Mouse (Mus musculus): Measurements from ENCODE around the gene Pik3r6. TPM values are rescaled to one million over a fixed set of nuclear protein-coding genes. Genes with fewer than 3 reads are reported as not detected.
A peak's percentile ranks its signal among the peaks of the same experiment; 100 is the strongest.

Gene Pik3r6
- polyA plus RNA-seq, 1 experiment from 2014 or later: 1.7 TPM

- no peak overlapping the region for H3K4me3 ChIP-seq (replicated peaks)
- no peaks in the 10 kb centered on the region for H3K27me3 ChIP-seq
- peak overlapping the region; percentile 45; the same call in 1 of the 2 replicates for H3K27ac ChIP-seq
- H3K4me2 ChIP-seq: no peak overlapping the region
- no peak overlapping the region for H3K9ac ChIP-seq (replicated peaks)
- 40% methylated on average over 6 of the region's 6 CpGs for WGBS
- no peaks in the 10 kb centered on the region for H3K9me3 ChIP-seq
- no peak for ATAC-seq (ENCODE audit: insufficient number of reproducible peaks, insufficient read depth, low FRiP score, low TSS enrichment, low read depth)
- H3K36me3 ChIP-seq: no peaks in the 10 kb centered on the region
- peaks cover 7% of the 10 kb centered on the region for H3K4me1 ChIP-seq (replicated peaks)
Observed at GRCm38 (mm10) chr11:68580566-68580965, 77.7 kb downstream of the Pik3r6 start.

GRCm38 (mm10) chr11:68583225-68583624 is 80.4 kb downstream of the Pik3r6 start:
- H3K4me3 ChIP-seq (replicated peaks): no peak overlapping the region
- WGBS: 89% methylated on average over 13 of the region's 13 CpGs

GRCm38 (mm10) chr11:68583906-68584480 is 81.2 kb downstream of the Pik3r6 start:
- Histone ChIP-seq H3K9me3 (no peaks in the 10 kb centered on the region), H3K9ac (replicated peaks) (no peak overlapping the region), H3K27ac (no peak overlapping the region), H3K36me3 (no peaks in the 10 kb centered on the region), H3K4me3 (replicated peaks) (no peak overlapping the region), H3K4me1 (replicated peaks) (peaks cover 7% of the 10 kb centered on the region), H3K4me2 (no peak overlapping the region), H3K27me3 (no peaks in the 10 kb centered on the region)
- 85% methylated on average over 8 of the region's 8 CpGs for WGBS
- no peak for ATAC-seq (ENCODE audit: insufficient number of reproducible peaks, insufficient read depth, low FRiP score, low TSS enrichment, low read depth)

More at GRCm38 (mm10) chr11:68583225-68583624, 80.4 kb downstream of the Pik3r6 start:
- no peak overlapping the region for H3K4me2 ChIP-seq
- H3K36me3 ChIP-seq: no peaks in the 10 kb centered on the region
- no peak overlapping the region for H3K27ac ChIP-seq
- H3K9me3 ChIP-seq: no peaks in the 10 kb centered on the region
- H3K27me3 ChIP-seq: no peaks in the 10 kb centered on the region
- H3K4me1 ChIP-seq (replicated peaks): peaks cover 7% of the 10 kb centered on the region
- ATAC-seq (ENCODE audit: insufficient number of reproducible peaks, insufficient read depth, low FRiP score, low TSS enrichment, low read depth): no peak
- no peak overlapping the region for H3K9ac ChIP-seq (replicated peaks)

GRCm38 (mm10) chr11:68585890-68586289 is 83.1 kb downstream of the Pik3r6 start:
- Histone ChIP-seq H3K4me3 (replicated peaks) (no peak overlapping the region), H3K4me1 (replicated peaks) (no peaks in the 10 kb centered on the region), H3K4me2 (no peak overlapping the region), H3K9me3 (no peaks in the 10 kb centered on the region), H3K27me3 (no peaks in the 10 kb centered on the region), H3K27ac (no peak overlapping the region), H3K36me3 (no peaks in the 10 kb centered on the region), H3K9ac (replicated peaks) (no peak overlapping the region)
- peak; percentile 68; the same call in 1 of the 2 replicates for ATAC-seq (ENCODE audit: insufficient number of reproducible peaks, insufficient read depth, low FRiP score, low TSS enrichment, low read depth)
- 7% methylated on average over 3 of the region's 3 CpGs for WGBS

GRCm38 (mm10) chr11:68586721-68587120 is 83.9 kb downstream of the Pik3r6 start, which contains the start of gene Ccdc42:
Gene Ccdc42 (plus strand): TSS chr11:68587021.
- no peak within 1 kb of the TSS for H3K4me3 ChIP-seq (replicated peaks)

GRCm38 (mm10) chr11:68589055-68589809 is 86.4 kb downstream of the Pik3r6 start:
- no peak overlapping the region for H3K4me3 ChIP-seq (replicated peaks)
- no peaks in the 10 kb centered on the region for H3K9me3 ChIP-seq
- H3K36me3 ChIP-seq: no peaks in the 10 kb centered on the region
- H3K4me1 ChIP-seq (replicated peaks): peaks cover 19% of the 10 kb centered on the region
- 69% methylated on average over 8 of the region's 8 CpGs for WGBS
- no peak overlapping the region for H3K9ac ChIP-seq (replicated peaks)
- no peak overlapping the region for H3K27ac ChIP-seq
- no peaks in the 10 kb centered on the region for H3K27me3 ChIP-seq
- no peak for ATAC-seq (ENCODE audit: insufficient number of reproducible peaks, insufficient read depth, low FRiP score, low TSS enrichment, low read depth)
- H3K4me2 ChIP-seq: no peak overlapping the region

More at GRCm38 (mm10) chr11:68586721-68587120, 83.9 kb downstream of the Pik3r6 start, which contains the start of gene Ccdc42:
- Histone ChIP-seq H3K27me3 (no peaks in the 10 kb centered on the region), H3K4me2 (no peak within 1 kb of the TSS), H3K27ac (no peak within 1 kb of the TSS), H3K9me3 (no peaks in the 10 kb centered on the region), H3K4me1 (replicated peaks) (peaks cover 6% of the 10 kb centered on the region), H3K9ac (replicated peaks) (no peak within 1 kb of the TSS), H3K36me3 (no peaks in the 10 kb centered on the region)
- 80% methylated on average over 5 of the region's 5 CpGs for WGBS
- ATAC-seq (ENCODE audit: insufficient number of reproducible peaks, insufficient read depth, low FRiP score, low TSS enrichment, low read depth): no peak

- no peak overlapping the region for H3K4me3 ChIP-seq (replicated peaks)
- no peaks in the 10 kb centered on the region for H3K27me3 ChIP-seq
- no peaks in the 10 kb centered on the region for H3K36me3 ChIP-seq
- no peak overlapping the region for H3K9ac ChIP-seq (replicated peaks)
- no peak for ATAC-seq (ENCODE audit: insufficient number of reproducible peaks, insufficient read depth, low FRiP score, low TSS enrichment, low read depth)
- H3K27ac ChIP-seq: no peak overlapping the region
- 18% methylated on average over 5 of the region's 5 CpGs for WGBS
- H3K9me3 ChIP-seq: no peaks in the 10 kb centered on the region
- no peak overlapping the region for H3K4me2 ChIP-seq
- peaks cover 21% of the 10 kb centered on the region for H3K4me1 ChIP-seq (replicated peaks)
Observed at GRCm38 (mm10) chr11:68591708-68592107, 88.9 kb downstream of the Pik3r6 start.

- no peaks in the 10 kb centered on the region for H3K36me3 ChIP-seq
- no peak overlapping the region for H3K4me2 ChIP-seq
- H3K4me3 ChIP-seq (replicated peaks): no peak overlapping the region
- H3K9me3 ChIP-seq: no peaks in the 10 kb centered on the region
- H3K9ac ChIP-seq (replicated peaks): no peak overlapping the region
- peak overlapping the region; percentile 56 for H3K27ac ChIP-seq
- peaks cover 28% of the 10 kb centered on the region for H3K4me1 ChIP-seq (replicated peaks)
- 45% methylated on average over 3 of the region's 3 CpGs for WGBS
- ATAC-seq (ENCODE audit: insufficient number of reproducible peaks, insufficient read depth, low FRiP score, low TSS enrichment, low read depth): no peak
- H3K27me3 ChIP-seq: no peaks in the 10 kb centered on the region
Observed at GRCm38 (mm10) chr11:68593247-68593646, 90.4 kb downstream of the Pik3r6 start.

GRCm38 (mm10) chr11:68597912-68598311 is 95.1 kb downstream of the Pik3r6 start:
- 91% methylated on average over 2 of the region's 2 CpGs for WGBS
- Histone ChIP-seq H3K27me3 (no peaks in the 10 kb centered on the region), H3K27ac (no peak overlapping the region), H3K36me3 (no peaks in the 10 kb centered on the region), H3K4me3 (replicated peaks) (no peak overlapping the region), H3K9ac (replicated peaks) (no peak overlapping the region), H3K4me1 (replicated peaks) (peaks cover 50% of the 10 kb centered on the region), H3K4me2 (no peak overlapping the region), H3K9me3 (no peaks in the 10 kb centered on the region)
- ATAC-seq (ENCODE audit: insufficient number of reproducible peaks, insufficient read depth, low FRiP score, low TSS enrichment, low read depth): no peak

GRCm38 (mm10) chr11:68600551-68601021 is 97.8 kb downstream of the Pik3r6 start:
- no peaks in the 10 kb centered on the region for H3K36me3 ChIP-seq
- WGBS: 15% methylated on average over 6 of the region's 6 CpGs
- no peaks in the 10 kb centered on the region for H3K9me3 ChIP-seq
- no peak for ATAC-seq (ENCODE audit: insufficient number of reproducible peaks, insufficient read depth, low FRiP score, low TSS enrichment, low read depth)
- H3K4me1 ChIP-seq (replicated peaks): peaks cover 41% of the 10 kb centered on the region
- H3K27ac ChIP-seq: peak overlapping the region; percentile 89
- no peaks in the 10 kb centered on the region for H3K27me3 ChIP-seq
- no peak overlapping the region for H3K4me3 ChIP-seq (replicated peaks)
- H3K4me2 ChIP-seq: 0 out of 2 replicates have a peak overlapping the region, but pooled peaks have one; percentile 10
- no peak overlapping the region for H3K9ac ChIP-seq (replicated peaks)

GRCm38 (mm10) chr11:68601486-68601991 is 98.7 kb downstream of the Pik3r6 start:
- Histone ChIP-seq H3K9me3 (no peaks in the 10 kb centered on the region), H3K36me3 (no peaks in the 10 kb centered on the region), H3K27me3 (no peaks in the 10 kb centered on the region), H3K4me2 (peak overlapping the region; percentile 13; the same call in 1 of the 2 replicates), H3K27ac (peak overlapping the region; percentile 89), H3K4me3 (replicated peaks) (no peak overlapping the region), H3K4me1 (replicated peaks) (peaks cover 41% of the 10 kb centered on the region), H3K9ac (replicated peaks) (no peak overlapping the region)
- WGBS: 4% methylated on average over 9 of the region's 9 CpGs
- ATAC-seq (ENCODE audit: insufficient number of reproducible peaks, insufficient read depth, low FRiP score, low TSS enrichment, low read depth): peak; percentile 54; the same call in 1 of the 2 replicates

Measured in limb, embryonic 12.5 days (tissue).